Mouse (Mus musculus) erythroblast, embryonic 14.5 days (primary cell): Measurements from ENCODE around the gene Rab11fip5. TPM values are rescaled to one million over a fixed set of nuclear protein-coding genes. Genes with fewer than 3 reads are reported as not detected.

ENCODE experiments used
- H3K27me3 ChIP-seq: 2 replicates; pipeline ENCODE4 v1.6.1; 2012; ENCODE audit warnings: inconsistent platforms; ENCODE audit not compliant: control insufficient read depth
- H3K36me3 ChIP-seq: 2 replicates; pipeline ENCODE4 v1.6.1; 2012; ENCODE audit warnings: mild to moderate bottlenecking, inconsistent platforms; ENCODE audit not compliant: control insufficient read depth
- H3K4me1 ChIP-seq: 2 replicates; pipeline ENCODE4 v1.6.1; 2012; ENCODE audit warnings: inconsistent platforms; ENCODE audit not compliant: control insufficient read depth
- H3K4me3 ChIP-seq: replicated peaks from 2 replicates; pipeline ENCODE3; 2012; ENCODE audit warnings: moderate library complexity, mild to moderate bottlenecking, inconsistent platforms
- H3K9me3 ChIP-seq: 2 replicates; pipeline ENCODE4 v1.6.1; 2012; ENCODE audit warnings: low read length, inconsistent platforms, mixed read lengths; ENCODE audit not compliant: control insufficient read depth
- GATA1 ChIP-seq: IDR thresholded peaks from 2 replicates; pipeline ENCODE4 v1.6.1; 2012; ENCODE audit warnings: low read length, inconsistent platforms, mixed read lengths
- TAL1 ChIP-seq: IDR thresholded peaks from 3 replicates; pipeline ENCODE4 v1.6.1; 2012; ENCODE audit warnings: low read length, inconsistent platforms, mixed read lengths
- polyA plus RNA-seq: library from polyadenylated mRNA; stranded (reverse); fragments of >175 nt; gene quantifications from 2 replicates; pipeline ENCODE4 v1.2.3, GENCODE M21; 2012

Gene Rab11fip5
- polyA plus RNA-seq, 1 experiment: 0.01 TPM

DNA sequence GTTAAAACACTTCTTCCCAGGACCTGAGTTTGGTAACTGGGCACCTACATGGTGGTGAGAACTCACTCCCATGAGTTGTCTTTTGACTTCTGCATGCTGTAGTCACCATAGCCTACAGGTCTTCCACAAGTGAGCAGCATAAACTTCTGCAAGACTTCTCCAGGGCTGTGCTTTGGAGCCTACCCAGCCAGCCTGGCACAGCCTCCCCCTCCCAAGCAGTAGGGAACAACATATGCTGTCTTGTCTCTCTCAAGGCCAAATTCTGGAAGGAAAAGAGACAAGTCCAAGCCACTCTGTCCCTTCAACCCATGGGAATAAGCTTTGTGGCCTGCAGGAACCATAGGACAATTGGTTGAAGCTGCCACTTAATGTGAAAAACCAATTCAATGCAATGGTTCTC is 29.5 kb downstream of the Rab11fip5 start:
- no peak overlapping the region for H3K4me3 ChIP-seq
- H3K27me3 ChIP-seq: peaks cover 2% of the 10 kb centered on the region; the same call in 1 of the 2 replicates
- H3K9me3 ChIP-seq: no peaks in the 10 kb centered on the region
- no peaks in the 10 kb centered on the region for H3K4me1 ChIP-seq
- TF ChIP-seq GATA1 (no peak), TAL1 (no peak)
- no peaks in the 10 kb centered on the region for H3K36me3 ChIP-seq

DNA sequence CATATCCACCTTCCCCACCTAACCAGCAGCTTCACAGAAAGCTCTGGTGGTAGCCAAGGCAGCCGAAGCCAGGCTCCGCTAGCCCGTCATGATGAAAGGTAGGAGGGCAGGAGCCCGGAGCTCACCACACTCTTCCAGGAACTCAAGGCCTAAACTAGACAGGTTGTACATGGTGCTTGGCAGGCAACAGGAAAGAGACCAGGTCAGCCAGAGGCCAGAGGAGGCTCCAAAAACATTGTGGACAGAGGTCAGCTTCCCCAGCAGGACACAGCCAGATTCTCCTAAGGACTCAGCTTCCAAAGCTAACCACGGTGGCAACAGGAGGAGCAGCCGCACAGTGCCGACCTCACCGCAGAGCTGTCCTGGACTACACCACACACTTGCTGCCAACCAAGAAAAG is 31.4 kb downstream of the Rab11fip5 start:
- H3K4me3 ChIP-seq: no peak overlapping the region
- no peaks in the 10 kb centered on the region for H3K9me3 ChIP-seq
- H3K27me3 ChIP-seq: peaks cover 2% of the 10 kb centered on the region; the same call in 1 of the 2 replicates
- TF ChIP-seq TAL1: no peak
- H3K36me3 ChIP-seq: no peaks in the 10 kb centered on the region
- H3K4me1 ChIP-seq: no peaks in the 10 kb centered on the region

- H3K36me3 ChIP-seq: no peaks in the 10 kb centered on the region
- H3K27me3 ChIP-seq: peaks cover 2% of the 10 kb centered on the region; the same call in 1 of the 2 replicates
- H3K4me1 ChIP-seq: no peaks in the 10 kb centered on the region
- H3K4me3 ChIP-seq: no peak overlapping the region
- no peaks in the 10 kb centered on the region for H3K9me3 ChIP-seq
- TF ChIP-seq GATA1: no peak
- TF ChIP-seq TAL1: no peak
These were observed 32.5 kb downstream of the Rab11fip5 start for GRCm38 (mm10) chr6:85341814-85342501.

DNA sequence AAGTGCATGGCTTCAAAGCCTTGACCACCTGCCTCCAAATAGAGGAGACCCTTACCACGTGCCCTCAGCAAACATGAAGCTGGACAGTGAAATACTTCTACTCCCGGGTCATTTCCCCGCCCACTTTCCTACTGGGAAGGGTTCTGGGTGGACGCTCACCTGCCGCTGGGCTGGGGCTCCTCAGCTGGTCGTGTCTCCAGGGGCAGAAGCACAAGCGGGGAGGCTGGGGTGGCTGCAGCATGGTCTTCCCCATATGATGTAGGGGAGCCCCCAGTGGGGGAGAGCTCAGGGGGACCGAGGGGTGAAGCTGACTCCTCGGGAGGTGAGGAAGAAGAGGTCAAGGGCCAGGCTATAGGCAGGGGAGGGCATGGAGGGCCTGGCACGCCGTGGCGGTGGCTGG is 34.2 kb downstream of the Rab11fip5 start:
- H3K4me3 ChIP-seq: no peak overlapping the region
- TF ChIP-seq GATA1: no peak
- TF ChIP-seq TAL1: no peak
- peaks cover 2% of the 10 kb centered on the region; the same call in 1 of the 2 replicates for H3K27me3 ChIP-seq
- H3K4me1 ChIP-seq: no peaks in the 10 kb centered on the region
- no peaks in the 10 kb centered on the region for H3K36me3 ChIP-seq
- H3K9me3 ChIP-seq: no peaks in the 10 kb centered on the region

- Histone ChIP-seq H3K36me3 (no peaks in the 10 kb centered on the region), H3K4me1 (no peaks in the 10 kb centered on the region), H3K9me3 (no peaks in the 10 kb centered on the region), H3K4me3 (no peak overlapping the region), H3K27me3 (peaks cover 2% of the 10 kb centered on the region; the same call in 1 of the 2 replicates)
- TF ChIP-seq TAL1 (no peak), GATA1 (no peak)
These were observed 35.0 kb downstream of the Rab11fip5 start for GRCm38 (mm10) chr6:85339273-85339901.

GRCm38 (mm10) chr6:85336944-85337343 is 37.5 kb downstream of the Rab11fip5 start:
- no peak overlapping the region for H3K4me3 ChIP-seq
- no peaks in the 10 kb centered on the region for H3K36me3 ChIP-seq
- H3K4me1 ChIP-seq: peaks cover 22% of the 10 kb centered on the region
- peaks cover 12% of the 10 kb centered on the region for H3K27me3 ChIP-seq
- TF ChIP-seq TAL1: no peak
- no peak for TF ChIP-seq GATA1
- H3K9me3 ChIP-seq: no peaks in the 10 kb centered on the region

GRCm38 (mm10) chr6:85335352-85335751 is 39.1 kb downstream of the Rab11fip5 start:
- Histone ChIP-seq H3K36me3 (no peaks in the 10 kb centered on the region), H3K27me3 (peaks cover 22% of the 10 kb centered on the region), H3K4me1 (peaks cover 29% of the 10 kb centered on the region), H3K9me3 (no peaks in the 10 kb centered on the region), H3K4me3 (no peak overlapping the region)
- TF ChIP-seq TAL1 (no peak), GATA1 (no peak)

DNA sequence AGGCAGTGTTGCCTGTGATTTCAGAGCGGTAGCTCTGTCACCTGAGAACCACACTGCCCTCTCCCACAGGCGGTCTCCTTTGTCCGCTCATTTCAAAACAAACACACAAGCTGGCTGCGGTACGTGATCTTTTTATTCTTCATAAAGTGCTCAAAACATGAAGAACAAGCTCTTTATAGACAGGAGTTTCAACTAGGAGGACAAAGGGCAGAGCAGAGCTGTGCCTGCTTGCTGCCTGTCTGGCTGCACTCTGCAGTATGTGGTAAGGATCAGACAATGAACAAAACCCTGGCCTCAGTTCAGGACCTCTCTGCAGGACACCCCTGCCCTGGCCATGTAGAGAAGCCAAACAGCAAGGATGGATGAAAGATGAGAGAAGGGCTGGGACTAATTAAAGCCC is 39.6 kb downstream of the Rab11fip5 start:
- Histone ChIP-seq H3K27me3 (peaks cover 22% of the 10 kb centered on the region), H3K9me3 (no peaks in the 10 kb centered on the region), H3K4me3 (no peak overlapping the region), H3K36me3 (no peaks in the 10 kb centered on the region), H3K4me1 (peaks cover 29% of the 10 kb centered on the region)
- TF ChIP-seq TAL1: no peak
- no peak for TF ChIP-seq GATA1

DNA sequence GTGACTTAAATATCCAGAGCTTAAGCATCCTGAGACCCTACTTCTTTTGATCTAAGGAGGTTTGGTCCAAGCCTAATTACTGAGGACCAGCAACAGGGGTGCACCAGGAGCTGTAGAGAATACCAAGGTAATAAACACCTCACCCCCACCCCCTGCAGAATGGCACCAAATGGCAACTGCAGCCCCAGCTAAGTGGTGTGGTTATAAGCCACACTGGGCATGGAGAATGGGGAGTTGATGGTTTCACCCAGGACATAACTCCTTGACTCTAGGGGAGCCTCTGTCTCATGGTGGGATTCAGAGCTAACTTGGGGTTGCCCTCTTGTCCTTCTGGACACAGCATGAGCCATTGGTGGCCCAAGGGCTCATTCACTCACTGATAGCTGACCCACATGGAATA is 40.2 kb downstream of the Rab11fip5 start:
- H3K36me3 ChIP-seq: no peaks in the 10 kb centered on the region
- TF ChIP-seq TAL1 (no peak), GATA1 (no peak)
- H3K27me3 ChIP-seq: peaks cover 22% of the 10 kb centered on the region
- peaks cover 29% of the 10 kb centered on the region for H3K4me1 ChIP-seq
- H3K4me3 ChIP-seq: no peak overlapping the region
- H3K9me3 ChIP-seq: no peaks in the 10 kb centered on the region
